Mouse (Mus musculus): ENCODE results near the gene Pdzd2. TPM values are rescaled to one million over a fixed set of nuclear protein-coding genes. Genes with fewer than 3 reads are reported as not detected.

Pdzd2 gene
- 7.3 and 10.7 TPM in 2 replicates for polyA plus RNA-seq (2016; fragmentation: Nextera tagmentation; extraction: Ambion mirVana)

DNA sequence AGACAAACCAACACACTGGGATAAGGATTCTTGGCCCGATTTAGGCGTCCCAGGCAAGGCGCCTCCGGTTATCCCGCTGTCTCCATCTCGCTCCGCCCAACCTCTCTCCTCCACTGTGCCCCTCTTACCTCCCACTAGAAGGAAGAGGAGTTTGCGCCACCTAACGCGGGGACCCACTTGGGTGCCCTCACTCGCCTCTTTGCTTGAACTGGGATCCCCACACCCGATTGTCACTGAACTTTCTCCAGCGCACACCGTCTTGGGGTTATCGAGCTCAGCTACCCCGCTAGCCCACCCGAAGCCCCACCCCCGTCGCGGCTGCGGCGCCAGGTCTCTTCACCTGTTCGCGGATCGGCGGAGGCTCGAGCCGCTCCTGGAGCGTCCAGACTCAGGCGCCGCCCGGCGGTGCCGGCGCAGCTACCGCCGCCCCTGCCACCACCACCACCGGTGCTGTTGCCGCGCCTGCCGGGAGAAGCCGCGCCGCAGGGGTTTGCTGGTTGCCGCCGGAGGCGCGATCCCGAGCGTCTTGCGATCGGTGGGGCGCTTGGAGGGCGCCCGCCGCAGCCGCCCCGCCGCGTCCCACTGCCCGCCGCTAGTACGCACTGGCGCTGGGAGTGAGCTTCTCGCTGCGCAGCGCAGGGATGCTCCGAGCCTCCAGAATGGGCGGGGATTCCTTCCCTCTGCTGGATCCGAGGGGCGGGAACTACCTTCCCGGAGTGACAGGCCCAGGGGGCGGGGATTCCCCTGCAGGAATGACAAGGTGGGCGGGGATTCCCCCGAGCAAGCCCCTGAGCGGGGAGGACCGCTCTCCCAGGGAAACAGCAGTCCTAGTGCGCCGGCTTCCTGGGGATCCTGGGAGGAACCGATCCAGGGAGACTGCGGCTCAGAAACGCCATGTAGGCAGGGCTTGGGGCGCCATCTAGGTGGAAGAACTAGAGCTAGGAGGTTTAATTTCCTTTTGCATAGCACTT, at the start of gene Pdzd2:
Gene Pdzd2 (minus strand): TSS at position 648 of the 971 bp plus-strand sequence.
- H3K36me3 ChIP-seq = no peaks in the 10 kb centered on the region
- DNase-seq (ENCODE audit: low spot score) = peak; percentile 99
- H3K27me3 ChIP-seq (ENCODE audit: insufficient read depth, poor library complexity, severe bottlenecking) = peaks cover 28% of the 10 kb centered on the region
- H3K27ac ChIP-seq = peak within 1 kb of the TSS; percentile 84
- no peaks in the 10 kb centered on the region for H3K9me3 ChIP-seq
- H3K4me1 ChIP-seq = peaks cover 28% of the 10 kb centered on the region
- H3K4me3 ChIP-seq = peak within 1 kb of the TSS; percentile 80
- WGBS = under 1% methylated on average over 76 of the region's 83 CpGs

DNA sequence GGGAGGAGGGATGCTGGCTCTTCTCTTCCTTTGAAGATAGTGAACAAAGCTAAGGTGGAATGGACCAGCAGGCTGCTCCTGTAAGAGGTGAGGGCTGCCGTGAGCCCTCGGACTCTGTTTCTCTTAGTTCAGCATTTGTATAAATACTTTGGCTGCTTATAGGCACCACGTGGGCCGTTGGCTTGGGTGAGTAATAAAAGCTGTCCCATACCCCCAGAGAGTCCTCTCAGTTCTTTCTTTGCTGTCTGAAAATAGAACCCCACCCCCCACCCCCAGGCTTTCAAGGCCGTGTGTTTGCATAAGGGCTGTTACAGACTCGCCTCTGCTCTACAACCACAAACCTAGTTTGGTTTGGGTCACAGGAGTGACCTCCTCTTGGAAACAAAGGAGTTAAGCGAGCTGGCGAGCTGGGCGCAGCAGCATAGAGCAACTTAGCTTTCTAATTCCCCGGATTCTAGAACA, 49.7 kb upstream of the Pdzd2 start:
- WGBS = 47% methylated on average over 10 of the region's 10 CpGs
- no peak for DNase-seq (ENCODE audit: low spot score)
- Histone ChIP-seq H3K4me1 (peaks cover 7% of the 10 kb centered on the region), H3K4me3 (no peak overlapping the region), H3K27me3 (ENCODE audit: insufficient read depth, poor library complexity, severe bottlenecking) (no peaks in the 10 kb centered on the region), H3K9me3 (no peaks in the 10 kb centered on the region), H3K36me3 (no peaks in the 10 kb centered on the region), H3K27ac (peak overlapping the region; percentile 73)

DNA sequence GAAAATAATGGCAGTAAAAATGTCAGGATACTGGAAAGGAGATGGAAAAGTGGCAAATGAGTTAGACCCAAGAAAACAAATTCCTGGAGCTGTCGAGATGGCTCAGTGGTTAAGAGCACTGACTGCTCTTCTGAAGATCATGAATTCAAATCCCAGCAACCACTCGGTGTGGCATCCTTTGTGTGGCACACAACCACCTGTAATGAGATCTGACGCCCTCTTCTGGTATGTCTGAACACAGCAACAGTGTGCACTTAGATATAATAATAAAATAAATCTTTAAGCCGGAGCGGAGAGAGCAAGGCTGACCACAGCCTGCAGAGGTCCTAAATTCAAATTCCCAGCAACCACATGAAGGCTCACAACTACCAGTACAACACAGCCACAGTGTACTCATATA, 48.8 kb upstream of the Pdzd2 start:
- no peak for DNase-seq (ENCODE audit: low spot score)
- H3K27ac ChIP-seq = no peak overlapping the region
- H3K4me3 ChIP-seq = no peak overlapping the region
- no peaks in the 10 kb centered on the region for H3K9me3 ChIP-seq
- no peaks in the 10 kb centered on the region for H3K36me3 ChIP-seq
- peaks cover 7% of the 10 kb centered on the region; the same call in 1 of the 2 replicates for H3K4me1 ChIP-seq
- no peaks in the 10 kb centered on the region for H3K27me3 ChIP-seq (ENCODE audit: insufficient read depth, poor library complexity, severe bottlenecking)
- 82% methylated on average over 5 of the region's 5 CpGs for WGBS

DNA sequence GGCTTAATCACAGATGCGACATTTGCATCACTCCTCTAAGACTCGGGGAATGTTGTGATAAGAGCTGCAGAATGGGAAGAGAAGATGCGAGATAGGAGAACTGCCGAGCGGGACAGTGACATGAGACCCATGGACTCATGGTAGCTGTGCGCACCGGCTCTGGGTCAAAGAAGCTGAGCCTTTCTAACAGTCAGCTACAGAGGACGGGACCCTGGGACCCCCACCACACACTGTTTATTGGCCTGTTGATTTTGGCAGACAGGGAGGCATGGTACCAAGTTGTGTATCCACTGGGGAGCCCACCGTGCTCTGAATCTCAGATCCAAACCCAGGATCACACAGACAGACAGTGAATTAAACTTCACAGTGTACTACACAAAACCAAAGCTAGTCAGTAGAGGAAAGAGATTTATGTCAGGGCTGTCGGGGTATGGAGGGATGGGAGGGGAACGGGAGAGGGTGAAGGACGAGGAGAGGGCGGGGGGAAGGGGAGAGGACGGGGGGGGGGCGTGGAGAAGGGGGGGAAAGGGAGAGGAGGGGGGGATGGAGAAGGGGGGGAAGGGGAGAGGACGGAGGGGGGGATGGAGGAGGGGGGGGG, 42.1 kb upstream of the Pdzd2 start:
- 0 out of 2 replicates have a peak overlapping the region, but pooled peaks have one; percentile 1 for H3K27ac ChIP-seq
- WGBS = 59% methylated on average over 13 of the region's 16 CpGs
- H3K4me1 ChIP-seq = no peaks in the 10 kb centered on the region; the same call in 1 of the 2 replicates
- peaks cover 3% of the 10 kb centered on the region; the same call in 1 of the 2 replicates for H3K9me3 ChIP-seq
- H3K36me3 ChIP-seq = no peaks in the 10 kb centered on the region
- H3K4me3 ChIP-seq = no peak overlapping the region
- no peaks in the 10 kb centered on the region for H3K27me3 ChIP-seq (ENCODE audit: insufficient read depth, poor library complexity, severe bottlenecking)
- no peak for DNase-seq (ENCODE audit: low spot score)

DNA sequence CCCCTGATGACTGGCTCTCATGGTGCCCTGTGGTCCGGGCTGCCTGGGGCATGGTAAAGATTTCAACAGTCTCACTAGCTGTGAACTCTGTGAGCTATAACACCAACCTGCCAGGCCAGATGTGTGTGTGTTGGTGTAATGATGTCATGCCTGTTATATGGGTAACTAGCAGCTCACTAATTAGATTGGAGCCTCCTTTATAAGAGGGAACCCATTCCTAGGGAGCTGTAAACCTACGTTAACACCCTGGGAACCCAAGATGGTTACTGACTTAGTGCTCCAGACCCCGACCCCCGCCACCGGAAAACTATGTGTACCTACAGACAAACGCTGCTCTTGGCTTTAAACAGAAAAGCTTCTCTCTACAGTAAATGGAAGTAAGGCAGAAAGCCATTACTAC, 41.6 kb upstream of the Pdzd2 start:
- H3K36me3 ChIP-seq = no peaks in the 10 kb centered on the region
- 0 out of 2 replicates have a peak overlapping the region, but pooled peaks have one; percentile 1 for H3K27ac ChIP-seq
- peaks cover 8% of the 10 kb centered on the region for H3K9me3 ChIP-seq
- no peaks in the 10 kb centered on the region for H3K27me3 ChIP-seq (ENCODE audit: insufficient read depth, poor library complexity, severe bottlenecking)
- DNase-seq (ENCODE audit: low spot score) = no peak
- 82% methylated on average over 6 of the region's 6 CpGs for WGBS
- H3K4me3 ChIP-seq = no peak overlapping the region
- no peaks in the 10 kb centered on the region; the same call in 1 of the 2 replicates for H3K4me1 ChIP-seq

DNA sequence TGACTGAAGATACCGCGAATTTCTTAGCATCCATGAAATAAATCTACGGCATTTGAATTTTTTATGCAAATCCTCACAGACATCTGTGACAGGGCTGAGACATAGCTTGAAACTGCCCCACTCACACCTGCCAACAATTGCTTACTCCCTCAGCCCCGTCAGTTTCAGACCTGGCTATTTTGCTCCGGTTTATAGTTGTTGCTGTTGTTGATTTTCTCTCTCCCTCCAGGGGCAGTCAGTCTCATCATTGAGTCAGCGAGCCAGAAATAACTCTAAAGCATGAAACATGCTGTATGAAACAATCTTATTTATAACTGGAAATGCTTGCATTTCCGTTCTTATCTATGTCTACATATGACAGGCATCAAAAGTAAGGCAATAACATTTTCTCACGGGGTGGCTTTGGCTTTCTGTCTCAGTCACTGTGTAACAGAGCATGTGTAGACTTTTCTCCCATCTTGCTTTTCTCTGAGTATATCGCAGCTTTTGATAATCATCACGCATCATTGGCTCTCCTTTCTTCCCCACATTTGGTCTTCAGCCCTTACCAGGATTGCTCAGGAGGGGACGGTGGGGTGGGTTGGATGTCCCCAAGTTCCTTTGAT, 34.5 kb upstream of the Pdzd2 start:
- whole genome bisulfite sequencing = 77% methylated on average over 11 of the region's 11 CpGs
- no peak for DNase-seq (ENCODE audit: low spot score)

DNA sequence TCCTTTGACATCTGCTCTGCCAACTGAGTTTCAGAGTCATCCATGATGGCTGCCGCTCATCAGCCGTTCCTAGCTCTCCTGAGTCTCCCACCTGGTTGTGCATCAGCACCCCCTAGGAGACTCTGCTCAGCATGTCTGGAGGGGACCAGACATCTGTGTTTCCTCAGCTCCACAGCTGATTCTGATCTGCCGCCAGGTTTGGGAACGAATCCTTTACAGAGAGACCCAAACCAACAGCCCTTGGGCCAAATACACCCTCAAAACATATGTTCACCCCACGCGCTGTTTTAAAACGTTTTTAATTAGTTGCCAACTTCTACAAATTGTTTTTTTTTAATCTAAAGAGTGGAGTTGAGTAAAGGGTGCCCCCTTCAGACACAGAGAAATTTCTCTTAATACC, 31.2 kb upstream of the Pdzd2 start:
- Histone ChIP-seq H3K27me3 (ENCODE audit: insufficient read depth, poor library complexity, severe bottlenecking) (no peaks in the 10 kb centered on the region), H3K4me3 (no peak overlapping the region), H3K4me1 (0 out of 2 replicates have a peak, but pooled peaks cover 7% of the 10 kb centered on the region), H3K27ac (no peak overlapping the region), H3K36me3 (no peaks in the 10 kb centered on the region), H3K9me3 (no peaks in the 10 kb centered on the region)
- 74% methylated on average over 7 of the region's 7 CpGs for WGBS
- DNase-seq (ENCODE audit: low spot score) = no peak

More for the DNA sequence above, 34.5 kb upstream of the Pdzd2 start:
- no peaks in the 10 kb centered on the region for H3K36me3 ChIP-seq
- H3K27ac ChIP-seq = no peak overlapping the region
- no peaks in the 10 kb centered on the region for H3K27me3 ChIP-seq (ENCODE audit: insufficient read depth, poor library complexity, severe bottlenecking)
- H3K9me3 ChIP-seq = peaks cover 9% of the 10 kb centered on the region
- no peak overlapping the region for H3K4me3 ChIP-seq
- no peaks in the 10 kb centered on the region for H3K4me1 ChIP-seq

DNA sequence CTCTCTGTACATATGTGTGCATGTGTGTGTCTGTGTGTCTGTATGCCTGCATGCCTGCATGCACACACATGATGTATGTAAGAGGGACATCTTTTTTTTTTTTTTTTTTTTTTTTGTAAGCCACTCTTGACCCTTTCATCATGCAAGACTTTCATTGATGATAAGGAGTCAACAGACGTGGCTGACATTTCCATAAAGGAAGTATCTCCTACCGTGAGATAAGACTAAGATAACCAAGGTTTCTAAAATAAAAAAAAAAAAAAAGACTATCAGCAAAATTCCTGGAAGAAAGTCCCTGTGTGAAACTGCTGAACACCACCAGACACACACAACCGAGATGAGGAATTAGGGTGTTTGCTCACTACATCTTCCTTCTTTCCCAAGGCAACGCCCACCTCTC, 27.1 kb upstream of the Pdzd2 start:
- Histone ChIP-seq H3K27me3 (ENCODE audit: insufficient read depth, poor library complexity, severe bottlenecking) (no peaks in the 10 kb centered on the region), H3K4me3 (no peak overlapping the region), H3K27ac (no peak overlapping the region), H3K9me3 (no peaks in the 10 kb centered on the region), H3K36me3 (no peaks in the 10 kb centered on the region), H3K4me1 (peaks cover 7% of the 10 kb centered on the region; the same call in 1 of the 2 replicates)
- WGBS = 46% methylated on average over 4 of the region's 4 CpGs
- no peak for DNase-seq (ENCODE audit: low spot score)

DNA sequence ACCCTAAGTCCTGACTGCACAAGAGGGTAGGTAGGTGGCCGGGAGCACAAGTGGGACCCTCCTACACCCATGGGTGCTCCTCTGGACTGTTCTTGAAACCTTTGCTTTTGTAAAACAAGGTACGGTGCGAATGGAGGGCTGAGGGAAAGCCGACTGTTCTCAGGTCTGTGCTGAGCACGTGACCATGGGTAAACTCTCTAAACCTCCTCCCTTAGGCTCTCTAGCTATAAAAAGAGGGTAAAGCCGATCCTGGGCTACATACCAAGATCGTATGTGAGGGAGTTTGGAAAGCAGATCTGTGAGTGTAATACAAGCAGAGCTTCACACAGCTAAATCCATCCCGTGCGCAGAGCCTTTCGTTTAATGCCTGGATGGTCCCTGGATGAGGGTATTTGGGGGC, 23.4 kb upstream of the Pdzd2 start:
- peaks cover 24% of the 10 kb centered on the region for H3K4me1 ChIP-seq
- peak overlapping the region; percentile 10; the same call in 1 of the 2 replicates for H3K27ac ChIP-seq
- WGBS = 66% methylated on average over 10 of the region's 10 CpGs
- no peaks in the 10 kb centered on the region for H3K36me3 ChIP-seq
- H3K27me3 ChIP-seq (ENCODE audit: insufficient read depth, poor library complexity, severe bottlenecking) = no peaks in the 10 kb centered on the region
- H3K9me3 ChIP-seq = no peaks in the 10 kb centered on the region
- DNase-seq (ENCODE audit: low spot score) = no peak
- no peak overlapping the region for H3K4me3 ChIP-seq

DNA sequence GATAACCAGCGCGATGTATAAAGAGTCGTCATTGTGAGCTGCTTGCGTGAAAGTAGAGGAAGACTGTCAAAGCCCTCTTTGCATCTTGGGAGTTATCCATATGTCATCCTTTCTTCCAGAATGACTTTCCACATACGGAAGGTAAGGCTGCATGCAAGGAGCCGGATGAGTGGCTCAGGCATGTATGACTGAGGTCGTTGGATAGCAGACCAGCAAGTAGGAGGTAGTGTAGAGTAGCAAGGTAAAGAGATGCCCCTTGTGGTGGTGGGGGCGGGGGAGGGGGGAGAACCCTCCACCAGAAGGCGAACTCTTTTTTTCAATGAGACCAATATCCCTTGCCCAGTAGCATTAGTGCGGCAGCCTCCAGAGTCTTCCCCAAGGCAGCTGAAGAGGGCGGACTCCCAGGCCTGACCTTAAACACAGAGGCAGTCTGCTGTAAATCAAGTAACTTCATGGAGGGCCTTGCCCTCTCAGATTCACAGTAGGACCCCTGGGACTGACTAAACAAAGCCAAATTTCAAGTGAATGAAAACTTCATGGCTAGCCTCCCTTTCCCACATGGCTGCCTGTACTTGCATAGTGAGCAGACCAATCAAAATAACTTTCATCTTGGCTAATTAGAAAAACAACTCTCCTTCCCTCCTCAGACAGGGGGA, 22.7 kb upstream of the Pdzd2 start:
- WGBS = 76% methylated on average over 11 of the region's 11 CpGs
- no peak overlapping the region for H3K4me3 ChIP-seq

DNA sequence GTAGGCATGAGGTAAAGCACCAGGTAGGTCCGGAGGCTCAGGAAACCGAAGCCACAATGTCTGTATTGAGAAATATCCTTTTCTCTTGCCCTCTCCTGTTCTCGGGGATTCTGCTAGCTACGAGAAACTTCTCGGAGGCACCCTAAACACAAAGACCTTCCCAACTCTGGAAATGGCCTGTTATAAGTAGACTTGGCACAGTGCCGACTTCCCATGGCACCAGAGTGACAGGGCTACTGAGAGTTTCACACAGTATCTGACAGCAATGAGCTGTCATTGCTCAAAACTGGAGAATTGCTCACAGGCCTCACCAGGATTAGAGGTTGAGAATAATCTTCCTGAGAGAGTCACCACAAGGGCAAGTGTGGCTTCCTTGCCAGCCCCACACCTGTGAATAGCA, 21.0 kb upstream of the Pdzd2 start:
- no peak overlapping the region for H3K4me3 ChIP-seq
- H3K27ac ChIP-seq = no peak overlapping the region
- no peaks in the 10 kb centered on the region for H3K27me3 ChIP-seq (ENCODE audit: insufficient read depth, poor library complexity, severe bottlenecking)
- peaks cover 18% of the 10 kb centered on the region for H3K4me1 ChIP-seq
- H3K9me3 ChIP-seq = no peaks in the 10 kb centered on the region
- 90% methylated on average over 6 of the region's 6 CpGs for WGBS
- H3K36me3 ChIP-seq = no peaks in the 10 kb centered on the region
- DNase-seq (ENCODE audit: low spot score) = no peak

More for the DNA sequence above, 22.7 kb upstream of the Pdzd2 start:
- H3K27me3 ChIP-seq (ENCODE audit: insufficient read depth, poor library complexity, severe bottlenecking) = no peaks in the 10 kb centered on the region
- H3K9me3 ChIP-seq = no peaks in the 10 kb centered on the region
- peaks cover 22% of the 10 kb centered on the region for H3K4me1 ChIP-seq
- DNase-seq (ENCODE audit: low spot score) = no peak
- H3K36me3 ChIP-seq = no peaks in the 10 kb centered on the region
- H3K27ac ChIP-seq = no peak overlapping the region

DNA sequence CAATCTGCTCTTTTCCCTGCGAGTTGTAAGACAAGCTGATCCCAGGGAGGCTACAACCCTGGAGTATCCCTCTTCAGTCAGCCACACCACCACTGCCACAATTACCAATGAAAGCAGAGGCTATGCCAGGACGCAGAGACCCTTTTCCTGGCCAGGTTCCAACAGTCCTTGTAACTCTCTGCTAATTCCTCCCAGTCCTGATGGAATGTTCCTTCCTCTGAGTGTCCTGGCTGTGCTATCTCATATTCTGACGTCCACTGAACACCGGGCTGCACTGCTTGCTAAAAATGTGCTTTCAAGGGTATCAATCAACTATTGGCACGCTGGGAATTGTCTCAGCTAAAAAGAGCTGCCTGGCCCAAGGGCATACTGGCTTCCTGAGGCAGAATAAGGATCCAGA, 18.7 kb upstream of the Pdzd2 start:
- Histone ChIP-seq H3K27ac (peak overlapping the region; percentile 62; the same call in 1 of the 2 replicates), H3K27me3 (ENCODE audit: insufficient read depth, poor library complexity, severe bottlenecking) (no peaks in the 10 kb centered on the region), H3K4me3 (no peak overlapping the region), H3K36me3 (no peaks in the 10 kb centered on the region), H3K9me3 (no peaks in the 10 kb centered on the region), H3K4me1 (peaks cover 20% of the 10 kb centered on the region)
- WGBS = 24% methylated on average over 5 of the region's 5 CpGs
- DNase-seq (ENCODE audit: low spot score) = peak; percentile 85

Measured in heart, embryonic 10.5 days (tissue).